Mouse (Mus musculus) kidney, postnatal 0 days (tissue): ENCODE measurements around the gene Cd46. TPM values are rescaled to one million over a fixed set of nuclear protein-coding genes. Genes with fewer than 3 reads are reported as not detected.

ENCODE experiments used
- ATAC-seq: fragments of 200-750 bp; cut with Nextera tagmentation; replicated peaks from 2 replicates; pipeline ENCODE4 v1.8.0; 2017; ENCODE audit warnings: low read depth, moderate number of reproducible peaks, moderate TSS enrichment, moderate library complexity; ENCODE audit not compliant: low FRiP score
- DNase-seq: peaks from one replicate; pipeline ENCODE4 v3.0.0-alpha.2; 2016; ENCODE audit warnings: low spot score
- H3K27ac ChIP-seq: fragments of 300-500 bp; sonication (generic); 2 replicates; pipeline ENCODE4 v1.5.1; 2014; ENCODE audit warnings: mild to moderate bottlenecking
- H3K27me3 ChIP-seq: fragments of 300-500 bp; sonication (generic); 2 replicates; pipeline ENCODE4 v1.6.1; 2014; ENCODE audit warnings: low read length, mixed read lengths; ENCODE audit not compliant: insufficient read depth
- H3K36me3 ChIP-seq: fragments of 300-500 bp; sonication (generic); 2 replicates; pipeline ENCODE4 v1.6.1; 2014; ENCODE audit warnings: low read length, mixed read lengths; ENCODE audit not compliant: insufficient read depth
- H3K4me1 ChIP-seq: fragments of 300-500 bp; sonication (generic); replicated peaks from 2 replicates; pipeline ENCODE4 v1.6.1; 2014; ENCODE audit warnings: antibody characterized with exemption, low read length, mixed read lengths; ENCODE audit not compliant: insufficient read depth
- H3K4me2 ChIP-seq: fragments of 300-500 bp; sonication (generic); 2 replicates; pipeline ENCODE4 v1.6.1; 2014; ENCODE audit warnings: mild to moderate bottlenecking, low read length, moderate library complexity, mixed read lengths
- H3K4me3 ChIP-seq: fragments of 300-500 bp; sonication (generic); replicated peaks from 2 replicates; pipeline ENCODE4 v1.5.1; 2014; ENCODE audit warnings: low read depth, low read length
- H3K9ac ChIP-seq: fragments of 300-500 bp; sonication (generic); 2 replicates; pipeline ENCODE4 v1.6.1; 2014; ENCODE audit warnings: low read depth, low read length
- H3K9me3 ChIP-seq: fragments of 300-500 bp; sonication (generic); replicated peaks from 2 replicates; pipeline ENCODE4 v1.6.1; 2016; ENCODE audit warnings: low read length, inconsistent platforms, mixed read lengths
- CTCF ChIP-seq: IDR thresholded peaks from 2 replicates; pipeline ENCODE4 v1.5.1; 2016; ENCODE audit warnings: antibody characterized with exemption, low read depth, mild to moderate bottlenecking, moderate library complexity
- whole genome bisulfite sequencing: fragments of 180-500 bp; shearing (Covaris S2); extraction: QIAGEN DNeasy Blood & Tissue Kit; methylation state at CpG from one replicate; pipeline ENCODE4 v1.1.7; 2014; 5-methylcytosine and 5-hydroxymethylcytosine counted together
- polyA plus RNA-seq: library from polyadenylated mRNA; unstranded; fragments of >200 nt; fragmentation: Nextera tagmentation; extraction: Ambion mirVana; gene quantifications from 2 replicates; pipeline ENCODE4 v1.2.1, GENCODE M21; 2015

Gene Cd46
- polyA plus RNA-seq, 1 experiment from 2014 or later, result 1.5 TPM

GRCm38 (mm10) chr1:195023848-195024247, 68.2 kb downstream of the Cd46 start:
- H3K27me3 ChIP-seq, result no peaks in the 10 kb centered on the region
- no peaks in the 10 kb centered on the region for H3K4me1 ChIP-seq
- H3K9me3 ChIP-seq, result no peaks in the 10 kb centered on the region
- H3K4me2 ChIP-seq, result no peak overlapping the region
- no peak for TF ChIP-seq CTCF
- no peak for ATAC-seq
- H3K36me3 ChIP-seq, result no peaks in the 10 kb centered on the region; the same call in 1 of the 2 replicates
- H3K9ac ChIP-seq, result no peak overlapping the region
- DNase-seq, result no peak
- WGBS, result 91% methylated on average over 1 of the region's 1 CpGs
- no peak overlapping the region for H3K4me3 ChIP-seq
- H3K27ac ChIP-seq, result no peak overlapping the region

GRCm38 (mm10) chr1:195021831-195022230, 70.2 kb downstream of the Cd46 start:
- no peak overlapping the region for H3K27ac ChIP-seq
- no peaks in the 10 kb centered on the region; the same call in 1 of the 2 replicates for H3K36me3 ChIP-seq
- no peaks in the 10 kb centered on the region for H3K4me1 ChIP-seq
- no peak overlapping the region for H3K4me2 ChIP-seq
- H3K27me3 ChIP-seq, result no peaks in the 10 kb centered on the region
- H3K4me3 ChIP-seq, result no peak overlapping the region
- ATAC-seq, result no peak
- no peak overlapping the region for H3K9ac ChIP-seq
- TF ChIP-seq CTCF, result no peak
- WGBS, result 82% methylated on average over 2 of the region's 2 CpGs
- H3K9me3 ChIP-seq, result no peaks in the 10 kb centered on the region
- no peak for DNase-seq

GRCm38 (mm10) chr1:195019062-195019600, 72.9 kb downstream of the Cd46 start:
- ATAC-seq, result no peak
- no peak overlapping the region for H3K27ac ChIP-seq
- no peaks in the 10 kb centered on the region for H3K36me3 ChIP-seq
- no peaks in the 10 kb centered on the region for H3K9me3 ChIP-seq
- DNase-seq, result no peak
- 94% methylated on average over 5 of the region's 5 CpGs for WGBS
- no peak for TF ChIP-seq CTCF
- 0 out of 2 replicates have a peak, but pooled peaks cover 3% of the 10 kb centered on the region for H3K4me1 ChIP-seq
- no peaks in the 10 kb centered on the region for H3K27me3 ChIP-seq
- no peak overlapping the region for H3K9ac ChIP-seq
- H3K4me2 ChIP-seq, result no peak overlapping the region
- no peak overlapping the region for H3K4me3 ChIP-seq

GRCm38 (mm10) chr1:195018089-195018999, 73.7 kb downstream of the Cd46 start:
- 0 out of 2 replicates have a peak, but pooled peaks cover 3% of the 10 kb centered on the region for H3K4me1 ChIP-seq
- DNase-seq, result peak; percentile 51
- peak; percentile 82 for ATAC-seq

GRCm38 (mm10) chr1:195017626-195018025, 74.4 kb downstream of the Cd46 start:
- TF ChIP-seq CTCF, result no peak
- no peak overlapping the region for H3K4me3 ChIP-seq
- WGBS, result 60% methylated on average over 4 of the region's 4 CpGs
- H3K36me3 ChIP-seq, result no peaks in the 10 kb centered on the region
- 0 out of 2 replicates have a peak, but pooled peaks cover 3% of the 10 kb centered on the region for H3K4me1 ChIP-seq
- ATAC-seq, result no peak; the same call in 1 of the 2 replicates
- no peaks in the 10 kb centered on the region for H3K9me3 ChIP-seq
- no peaks in the 10 kb centered on the region for H3K27me3 ChIP-seq
- no peak overlapping the region for H3K9ac ChIP-seq
- 0 out of 2 replicates have a peak overlapping the region, but pooled peaks have one; percentile 3 for H3K4me2 ChIP-seq
- DNase-seq, result no peak
- H3K27ac ChIP-seq, result no peak overlapping the region

More at GRCm38 (mm10) chr1:195018089-195018999, 73.7 kb downstream of the Cd46 start:
- Histone ChIP-seq H3K27ac (no peak overlapping the region), H3K9ac (no peak overlapping the region), H3K36me3 (no peaks in the 10 kb centered on the region), H3K4me3 (no peak overlapping the region), H3K9me3 (no peaks in the 10 kb centered on the region), H3K27me3 (no peaks in the 10 kb centered on the region), H3K4me2 (no peak overlapping the region)
- no peak for TF ChIP-seq CTCF
- 83% methylated on average over 9 of the region's 9 CpGs for WGBS

GRCm38 (mm10) chr1:195016811-195017501, 75.1 kb downstream of the Cd46 start:
- Histone ChIP-seq H3K27ac (no peak overlapping the region), H3K9ac (no peak overlapping the region), H3K36me3 (no peaks in the 10 kb centered on the region), H3K9me3 (no peaks in the 10 kb centered on the region), H3K27me3 (no peaks in the 10 kb centered on the region), H3K4me3 (no peak overlapping the region), H3K4me2 (peak overlapping the region; percentile 25), H3K4me1 (0 out of 2 replicates have a peak, but pooled peaks cover 3% of the 10 kb centered on the region)
- WGBS, result 56% methylated on average over 11 of the region's 11 CpGs
- DNase-seq (peak; percentile 70), ATAC-seq (peak; percentile 80)
- TF ChIP-seq CTCF, result peak; percentile 47; the same call in 1 of the 2 replicates
